Mouse (Mus musculus) kidney, adult 2 months (tissue): ENCODE measurements around the gene Ccdc144b.

ENCODE experiments used
- CTCF ChIP-seq: fragments of 200-500 bp; conservative IDR thresholded peaks from 2 replicates; pipeline ENCODE4 v1.5.1; 2011; ENCODE audit warnings: low read depth, mild to moderate bottlenecking, control low read depth, low read length, moderate library complexity, mixed read lengths; ENCODE audit not compliant: insufficient read depth, insufficient read length
- POLR2A ChIP-seq: fragments of 200-500 bp; IDR thresholded peaks from one replicate; pipeline ENCODE4 v1.6.1; 2011; ENCODE audit warnings: low read depth, low read length, control low read depth

GRCm38 (mm10) chr3:36083381-36083780 is 30.0 kb upstream of the Ccdc144b start:
- TF ChIP-seq CTCF, result no peak
- no peak for TF ChIP-seq POLR2A
